Mouse (Mus musculus): ENCODE results near the gene Gm10663.

The Gm10663 gene

GRCm38 (mm10) chr8:65087711-65088110, 12.9 kb downstream of the Gm10663 start:
- DNase-seq (ENCODE audit: low spot score in 2 of 2): no peak

DNA sequence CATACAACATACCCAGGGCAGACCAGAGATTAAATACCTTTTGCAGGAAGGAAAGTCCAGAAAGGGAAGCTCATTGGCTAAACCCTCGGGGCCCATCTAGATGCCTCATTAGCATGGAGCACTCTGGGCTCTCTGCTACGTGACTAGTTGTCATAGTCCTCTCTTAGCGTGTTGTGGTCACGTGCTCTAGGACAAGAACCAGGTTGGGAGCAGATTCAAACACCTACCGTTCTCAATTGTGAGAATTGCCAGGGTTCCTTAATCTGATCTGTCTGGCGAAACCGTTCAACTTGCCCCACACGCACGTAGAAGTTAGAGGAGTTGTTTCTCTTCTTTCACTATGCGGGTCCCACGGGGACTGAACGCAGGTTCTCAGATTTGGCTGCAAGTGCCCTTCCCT, 13.3 kb downstream of the Gm10663 start:
- no peak for DNase-seq (ENCODE audit: low spot score in 2 of 2)

GRCm38 (mm10) chr8:65089781-65090180, 14.9 kb downstream of the Gm10663 start:
- DNase-seq (ENCODE audit: low spot score in 2 of 2): no peak

- DNase-seq (ENCODE audit: low spot score in 2 of 2): no peak
Observed at GRCm38 (mm10) chr8:65097760-65098415, 23.1 kb downstream of the Gm10663 start.

GRCm38 (mm10) chr8:65099735-65100134, 24.9 kb downstream of the Gm10663 start:
- no peak for DNase-seq (ENCODE audit: low spot score in 2 of 2)

DNA sequence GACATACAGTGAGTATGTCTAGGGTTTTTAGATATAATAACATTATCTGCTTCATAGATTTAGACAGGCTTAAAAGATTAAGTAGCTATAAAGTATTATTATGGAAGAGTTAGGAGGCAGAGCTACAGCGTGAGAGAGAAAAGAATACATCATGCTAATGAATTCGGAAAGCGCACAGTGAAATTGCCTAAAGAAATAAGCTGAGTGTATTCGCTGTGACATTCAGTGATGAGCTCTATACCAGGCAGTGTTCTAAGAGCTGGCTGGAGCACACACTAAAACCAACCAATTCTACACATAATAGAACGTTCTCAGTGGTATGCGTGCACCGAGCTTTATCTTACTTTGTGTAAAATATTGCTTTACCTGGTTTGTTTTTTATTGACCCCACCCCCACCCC, 28.8 kb downstream of the Gm10663 start:
- DNase-seq (ENCODE audit: low spot score in 2 of 2): no peak

DNA sequence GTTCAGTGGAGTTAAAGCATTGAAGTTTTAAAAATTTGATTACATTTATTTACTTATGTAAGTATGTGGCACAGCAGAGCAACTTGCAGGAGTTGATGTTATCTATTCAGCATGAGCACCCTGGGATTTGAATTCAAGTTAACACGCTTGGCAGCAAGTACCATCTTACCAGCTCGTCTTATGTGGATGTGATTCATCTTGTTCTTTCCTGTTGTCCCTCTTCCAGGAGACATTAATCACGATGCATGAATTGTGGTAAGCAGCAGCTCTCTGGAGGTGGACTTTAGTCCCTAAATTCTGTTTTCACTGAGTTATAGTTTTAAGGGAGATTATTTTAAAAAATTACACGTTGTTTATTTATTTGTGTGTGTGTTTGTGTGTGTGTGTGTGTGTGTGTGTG, 29.2 kb downstream of the Gm10663 start:
- no peak for DNase-seq (ENCODE audit: low spot score in 2 of 2)

GRCm38 (mm10) chr8:65107936-65108718, 33.3 kb downstream of the Gm10663 start:
- no peak for DNase-seq (ENCODE audit: low spot score in 2 of 2)

DNA sequence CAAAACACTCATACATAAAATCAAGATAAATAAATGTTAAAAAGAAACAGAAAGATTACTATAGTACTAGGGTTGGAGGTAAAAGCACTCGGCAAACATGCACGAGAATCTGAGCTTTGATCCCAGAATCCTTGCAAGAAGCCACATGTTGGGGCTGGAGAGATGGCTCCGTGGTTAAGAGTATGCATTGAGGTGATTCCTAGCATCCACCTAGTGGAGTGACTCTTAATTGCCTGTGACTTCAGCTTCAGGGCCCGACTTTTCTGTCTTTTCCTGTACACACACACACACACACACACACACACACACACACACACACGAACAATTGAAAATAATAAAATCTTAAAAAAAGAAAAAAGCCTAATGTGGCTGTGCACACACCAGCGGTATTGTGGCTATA, 34.1 kb downstream of the Gm10663 start:
- DNase-seq (ENCODE audit: low spot score in 2 of 2): no peak

DNA sequence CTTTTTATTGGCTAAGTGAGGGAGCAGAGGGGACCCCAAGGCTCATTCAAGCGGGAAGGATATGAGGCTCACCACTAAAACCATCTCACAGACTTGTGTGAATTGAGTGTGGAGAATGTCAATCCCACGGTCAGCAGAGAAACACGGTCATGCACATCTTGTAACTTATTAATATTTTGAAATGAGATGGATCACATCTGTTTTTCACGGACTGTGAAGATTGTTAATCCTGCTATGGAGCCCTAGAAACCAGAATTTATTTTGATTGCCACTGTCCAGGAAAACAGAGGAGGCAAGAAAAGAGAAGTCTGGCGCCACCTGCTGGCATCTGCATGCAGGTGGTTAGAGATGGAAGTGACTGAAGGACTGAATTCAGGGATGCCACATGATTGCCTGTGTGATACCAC, 35.5 kb downstream of the Gm10663 start:
- peak in 1 of 2 experiments; percentile 5 for DNase-seq (ENCODE audit: low spot score in 2 of 2)

DNA sequence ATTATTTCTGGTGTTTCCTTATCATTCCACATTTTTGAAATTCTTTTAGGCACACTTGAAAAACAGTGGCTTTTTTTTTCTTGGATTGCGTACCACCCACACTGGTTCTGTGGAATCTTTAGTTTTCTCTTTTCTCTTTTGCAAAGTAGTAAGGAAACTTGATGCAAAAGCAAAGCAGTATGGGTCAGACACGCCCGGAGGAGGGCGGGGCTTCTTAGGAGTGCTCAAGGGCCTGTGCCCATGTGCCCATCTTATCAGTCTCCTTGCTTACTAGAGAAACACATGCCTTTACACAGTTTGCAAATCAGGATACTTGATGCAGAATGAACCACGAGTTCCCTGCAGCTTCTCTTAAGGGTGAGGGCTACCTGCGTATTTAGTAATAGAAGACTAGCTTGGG, 37.3 kb downstream of the Gm10663 start:
- DNase-seq (ENCODE audit: low spot score in 2 of 2): no peak

- DNase-seq (ENCODE audit: low spot score in 2 of 2): no peak
Observed at GRCm38 (mm10) chr8:65126014-65126413, 51.2 kb downstream of the Gm10663 start.

DNA sequence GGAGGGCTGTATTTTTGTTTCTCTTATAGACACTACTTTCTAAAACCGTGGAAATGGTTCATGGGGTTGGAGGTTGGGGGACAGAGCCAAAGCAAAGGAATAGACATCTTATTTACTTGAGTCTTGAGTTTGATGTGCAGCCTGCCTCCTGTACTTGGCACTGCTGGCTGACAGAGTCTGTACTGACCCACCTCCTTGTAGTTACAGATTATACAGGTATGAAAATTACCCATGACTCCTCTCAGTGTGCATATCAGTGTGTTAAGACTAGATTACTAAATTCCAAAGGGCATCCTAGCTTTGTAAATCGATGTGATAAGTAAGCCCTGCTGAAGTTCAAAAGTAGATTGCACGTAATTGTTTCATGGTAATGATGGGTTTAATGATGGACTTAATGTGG, 51.6 kb downstream of the Gm10663 start:
- DNase-seq (ENCODE audit: low spot score in 2 of 2): no peak
